Mouse (Mus musculus): Measurements from ENCODE around the gene Rabgap1l.

- TF ChIP-seq CTCF (IDR thresholded peaks at IDR 0.05; ENCODE audit: extremely low read depth, insufficient read depth, low read length) (no peak), POLR2A (IDR thresholded peaks at IDR 0.05; ENCODE audit: extremely low read depth, insufficient read depth, low read length) (no peak)
Measured at GRCm38 (mm10) chr1:160830608-160831498, 37.8 kb upstream of the Rabgap1l start.

Data from cortical plate, adult 2 months (tissue).